Mouse (Mus musculus) lung, embryonic 16.5 days (tissue): Measurements from ENCODE around the gene Ltbp1. TPM values are rescaled to one million over a fixed set of nuclear protein-coding genes. Genes with fewer than 3 reads are reported as not detected.

Source experiments
- ATAC-seq: fragments of 200-750 bp; cut with Nextera tagmentation; 2 replicates; pipeline ENCODE4 v1.8.0; 2017; ENCODE audit warnings: low read depth, mild to moderate bottlenecking, moderate library complexity
- H3K27ac ChIP-seq: fragments of 300-500 bp; sonication (generic); 2 replicates; pipeline ENCODE4 v1.5.1; 2014; ENCODE audit warnings: mild to moderate bottlenecking, control low read depth, low read length
- H3K27me3 ChIP-seq: fragments of 300-500 bp; sonication (generic); 2 replicates; pipeline ENCODE4 v1.6.1; 2014; ENCODE audit warnings: low read depth, low read length, mixed read lengths; ENCODE audit not compliant: control insufficient read depth, insufficient read depth
- H3K36me3 ChIP-seq: fragments of 300-500 bp; sonication (generic); 2 replicates; pipeline ENCODE4 v1.6.1; 2014; ENCODE audit warnings: low read length; ENCODE audit not compliant: control insufficient read depth, insufficient read depth
- H3K4me1 ChIP-seq: fragments of 300-500 bp; sonication (generic); replicated peaks from 2 replicates; pipeline ENCODE4 v1.6.1; 2014; ENCODE audit warnings: low read length, mixed read lengths; ENCODE audit not compliant: control insufficient read depth, insufficient read depth
- H3K4me2 ChIP-seq: fragments of 300-500 bp; sonication (generic); 2 replicates; pipeline ENCODE4 v1.6.1; 2014; ENCODE audit warnings: low read depth, low read length, control low read depth
- H3K4me3 ChIP-seq: fragments of 300-500 bp; sonication (generic); 2 replicates; pipeline ENCODE4 v1.5.1; 2014; ENCODE audit warnings: mild to moderate bottlenecking, low read length, control low read depth
- H3K9ac ChIP-seq: fragments of 300-500 bp; sonication (generic); 2 replicates; pipeline ENCODE4 v1.6.1; 2014; ENCODE audit warnings: low read length, control low read depth
- H3K9me3 ChIP-seq: fragments of 300-500 bp; sonication (generic); 2 replicates; pipeline ENCODE4 v1.6.1; 2016; ENCODE audit warnings: low read length; ENCODE audit not compliant: control insufficient read depth
- WGBS: fragments of 180-500 bp; shearing (Covaris S2); extraction: QIAGEN DNeasy Blood & Tissue Kit; methylation state at CpG from one replicate; pipeline ENCODE4 v1.1.7; 2014; 5-methylcytosine and 5-hydroxymethylcytosine counted together
- polyA plus RNA-seq: library from polyadenylated mRNA; unstranded; fragments of >200 nt; fragmentation: Nextera tagmentation; extraction: Ambion mirVana; gene quantifications from 2 replicates; pipeline ENCODE4 v1.2.1, GENCODE M21; 2015

Gene Ltbp1
- polyA plus RNA-seq, 1 experiment from 2014 or later: 24.2 TPM

DNA sequence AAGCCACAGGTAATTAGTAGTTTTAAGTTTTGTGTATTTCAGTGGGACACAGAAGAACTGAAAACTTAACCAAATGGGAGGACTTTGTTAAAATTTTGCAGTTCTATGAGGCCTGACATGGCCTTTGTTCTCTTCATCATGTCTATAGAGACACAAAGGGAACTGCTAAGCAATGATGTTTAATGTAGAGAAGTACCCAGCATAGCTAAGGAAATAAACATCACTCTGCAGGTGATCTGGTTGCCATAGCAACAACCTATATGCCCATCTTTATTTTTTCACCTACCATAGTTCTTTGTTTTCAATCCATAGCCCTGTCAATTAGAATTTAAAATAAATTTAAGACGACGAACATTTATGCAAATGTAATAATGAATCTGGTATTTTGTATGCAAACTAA, 233.3 kb downstream of the Ltbp1 start:
- WGBS: 86% methylated on average over 2 of the region's 2 CpGs
- Histone ChIP-seq H3K27ac (no peak overlapping the region), H3K4me3 (no peak overlapping the region), H3K4me2 (no peak overlapping the region), H3K9ac (no peak overlapping the region), H3K4me1 (no peaks in the 10 kb centered on the region; the same call in 1 of the 2 replicates), H3K9me3 (no peaks in the 10 kb centered on the region), H3K27me3 (no peaks in the 10 kb centered on the region), H3K36me3 (no peaks in the 10 kb centered on the region)
- ATAC-seq: no peak

DNA sequence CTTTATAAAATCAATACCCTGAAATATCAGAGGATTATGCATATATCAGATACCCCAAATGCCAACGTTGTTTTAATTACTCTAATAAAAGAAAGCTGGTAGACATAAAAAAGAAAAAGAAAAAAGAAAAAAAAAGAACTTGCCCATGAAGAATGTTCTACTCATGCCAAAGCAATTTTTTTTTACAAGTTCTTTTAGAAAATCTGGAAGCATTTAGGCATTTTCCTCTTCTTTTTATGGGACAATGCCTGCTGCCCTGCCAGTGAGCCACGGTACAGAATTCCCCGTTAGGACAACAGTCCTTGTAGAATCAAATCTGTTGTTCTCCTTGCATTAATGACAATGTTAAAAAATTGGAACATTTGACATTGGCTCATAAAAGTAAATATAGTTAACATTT, 234.2 kb downstream of the Ltbp1 start:
- 76% methylated on average over 3 of the region's 3 CpGs for WGBS
- H3K4me1 ChIP-seq: no peaks in the 10 kb centered on the region; the same call in 1 of the 2 replicates
- H3K36me3 ChIP-seq: no peaks in the 10 kb centered on the region
- H3K9me3 ChIP-seq: no peaks in the 10 kb centered on the region
- H3K27ac ChIP-seq: no peak overlapping the region
- no peaks in the 10 kb centered on the region for H3K27me3 ChIP-seq
- H3K9ac ChIP-seq: no peak overlapping the region
- no peak overlapping the region for H3K4me2 ChIP-seq
- no peak for ATAC-seq
- no peak overlapping the region for H3K4me3 ChIP-seq

DNA sequence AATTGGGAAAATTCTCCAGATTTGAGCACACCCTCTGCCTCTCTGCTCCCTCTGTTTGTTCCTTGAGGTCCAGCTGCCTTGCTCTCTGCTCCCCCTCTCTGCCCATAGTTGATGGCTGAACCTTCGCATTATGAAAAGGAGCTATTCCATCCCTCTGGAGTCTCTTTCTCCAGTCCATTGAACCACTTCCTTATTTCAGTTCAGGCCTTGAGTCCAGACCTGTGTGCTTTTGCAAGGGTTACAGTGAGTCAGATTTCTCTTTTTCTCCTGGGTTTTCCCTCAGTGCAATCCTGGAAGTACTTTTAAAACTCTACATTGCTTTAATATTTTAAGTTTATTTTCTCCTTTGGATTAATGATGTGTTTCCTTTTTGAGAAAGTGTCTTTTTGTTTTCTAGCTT, 236.7 kb downstream of the Ltbp1 start:
- H3K36me3 ChIP-seq: no peaks in the 10 kb centered on the region
- H3K27me3 ChIP-seq: no peaks in the 10 kb centered on the region
- H3K4me1 ChIP-seq: no peaks in the 10 kb centered on the region
- H3K4me2 ChIP-seq: no peak overlapping the region
- no peak overlapping the region for H3K9ac ChIP-seq
- 89% methylated on average over 1 of the region's 1 CpGs for WGBS
- ATAC-seq: no peak
- no peak overlapping the region for H3K4me3 ChIP-seq
- H3K9me3 ChIP-seq: no peaks in the 10 kb centered on the region
- H3K27ac ChIP-seq: no peak overlapping the region

DNA sequence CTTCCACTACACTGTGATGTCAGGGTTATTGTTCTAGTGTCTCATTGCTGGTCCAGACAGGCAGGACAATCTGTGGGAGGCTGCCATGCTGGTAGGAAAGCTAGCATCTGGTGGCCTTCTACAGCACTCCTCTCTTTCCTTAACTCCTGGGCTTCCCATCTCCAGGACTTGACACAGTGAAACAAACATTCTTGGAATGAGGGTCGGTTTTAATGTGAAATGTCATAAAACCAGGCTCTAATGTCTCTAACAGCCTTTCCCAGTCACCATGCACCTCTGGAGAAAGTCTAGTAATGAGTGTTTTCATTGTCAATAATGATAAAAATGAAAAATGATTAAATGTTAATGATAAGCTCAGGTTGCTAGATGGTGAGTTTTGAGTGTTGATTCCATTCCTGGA, 237.9 kb downstream of the Ltbp1 start:
- Histone ChIP-seq H3K9me3 (no peaks in the 10 kb centered on the region), H3K9ac (no peak overlapping the region), H3K4me3 (no peak overlapping the region), H3K27me3 (no peaks in the 10 kb centered on the region), H3K4me1 (no peaks in the 10 kb centered on the region), H3K4me2 (no peak overlapping the region), H3K36me3 (no peaks in the 10 kb centered on the region), H3K27ac (no peak overlapping the region)
- WGBS: 38% methylated on average over 1 of the region's 1 CpGs
- no peak for ATAC-seq

DNA sequence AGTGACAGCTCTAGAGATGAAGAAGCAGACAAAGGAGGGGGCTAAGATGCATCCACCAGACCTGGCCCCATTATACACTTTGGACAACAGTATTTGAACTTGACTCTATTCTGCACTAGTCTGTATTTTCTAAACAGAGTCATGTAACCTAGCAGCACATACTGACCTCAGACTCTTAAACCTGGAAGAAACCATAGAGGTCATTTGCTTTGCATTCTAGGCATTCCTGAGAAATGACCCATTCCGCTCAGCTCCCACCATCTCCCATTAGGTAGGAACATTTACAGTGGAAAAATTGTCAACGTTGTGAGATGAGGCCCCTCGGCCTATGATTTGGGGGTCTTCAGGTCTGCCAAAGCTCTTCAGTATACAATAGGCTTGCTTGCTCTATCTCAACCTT, 238.8 kb downstream of the Ltbp1 start:
- Histone ChIP-seq H3K9ac (no peak overlapping the region), H3K4me1 (no peaks in the 10 kb centered on the region), H3K9me3 (no peaks in the 10 kb centered on the region), H3K4me2 (no peak overlapping the region), H3K27me3 (no peaks in the 10 kb centered on the region), H3K4me3 (no peak overlapping the region), H3K36me3 (no peaks in the 10 kb centered on the region), H3K27ac (no peak overlapping the region)
- ATAC-seq: no peak
- WGBS: 88% methylated on average over 3 of the region's 3 CpGs

DNA sequence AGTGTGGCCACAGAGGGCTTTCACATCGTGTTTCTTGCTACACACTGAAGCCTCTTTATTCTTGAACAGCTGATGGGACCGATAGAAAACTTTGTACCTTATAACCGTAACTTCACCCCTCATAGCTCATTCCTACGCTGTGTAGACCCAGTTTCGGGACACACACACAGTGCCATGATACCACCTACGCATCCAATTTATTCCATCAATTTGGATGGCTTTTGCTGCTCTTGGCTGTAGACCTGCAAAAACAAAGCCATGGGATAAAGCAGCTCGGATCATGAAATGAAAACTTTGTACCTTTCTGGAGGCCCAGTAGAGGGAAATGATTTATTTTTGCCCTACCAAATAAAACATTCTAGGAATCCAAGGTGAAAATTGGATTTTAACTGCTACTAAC, 239.7 kb downstream of the Ltbp1 start:
- no peaks in the 10 kb centered on the region for H3K4me1 ChIP-seq
- ATAC-seq: no peak
- H3K4me2 ChIP-seq: no peak overlapping the region
- H3K27ac ChIP-seq: no peak overlapping the region
- no peaks in the 10 kb centered on the region for H3K36me3 ChIP-seq
- no peaks in the 10 kb centered on the region for H3K9me3 ChIP-seq
- no peak overlapping the region for H3K9ac ChIP-seq
- 96% methylated on average over 7 of the region's 7 CpGs for WGBS
- no peak overlapping the region for H3K4me3 ChIP-seq
- no peaks in the 10 kb centered on the region for H3K27me3 ChIP-seq

DNA sequence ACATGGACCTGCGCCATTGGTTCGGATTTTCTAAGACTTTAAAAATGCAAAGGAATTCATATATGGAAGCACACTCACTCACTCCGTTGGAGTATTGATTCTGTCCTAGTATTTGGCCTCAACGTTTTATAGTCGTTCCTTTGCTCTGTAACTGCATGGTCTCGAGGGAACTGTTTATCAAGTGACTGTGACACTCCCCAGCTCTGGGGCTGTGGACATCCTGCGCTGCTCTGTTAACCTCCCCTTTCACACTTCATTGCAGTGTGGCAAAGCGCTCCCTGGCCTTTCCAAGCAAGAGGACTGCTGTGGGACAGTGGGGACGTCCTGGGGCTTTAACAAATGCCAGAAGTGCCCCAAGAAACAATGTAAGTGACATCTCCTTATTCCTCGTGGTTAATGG, 243.3 kb downstream of the Ltbp1 start:
- Histone ChIP-seq H3K27ac (no peak overlapping the region), H3K9ac (no peak overlapping the region), H3K4me1 (no peaks in the 10 kb centered on the region), H3K27me3 (no peaks in the 10 kb centered on the region), H3K9me3 (no peaks in the 10 kb centered on the region), H3K4me3 (no peak overlapping the region), H3K36me3 (no peaks in the 10 kb centered on the region), H3K4me2 (no peak overlapping the region)
- ATAC-seq: no peak
- 54% methylated on average over 10 of the region's 10 CpGs for WGBS

DNA sequence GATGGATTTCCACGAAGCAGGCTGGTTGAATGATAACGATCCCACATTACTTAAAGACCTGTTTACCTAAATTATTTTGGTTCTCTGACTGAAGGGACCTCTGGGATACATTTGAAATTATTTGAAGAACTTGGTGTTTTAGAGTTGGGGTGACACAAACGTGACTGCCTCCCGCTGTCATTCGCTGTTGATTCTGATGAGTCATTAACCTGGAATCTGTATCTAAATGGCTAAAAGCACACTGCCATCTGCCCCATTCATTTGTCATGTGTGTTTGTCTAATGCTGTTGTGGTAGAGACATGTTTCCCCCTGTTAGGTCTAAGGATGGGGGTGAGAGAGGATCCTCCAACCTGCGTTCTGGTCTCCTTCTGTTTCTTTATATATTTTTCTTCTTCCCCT, 245.2 kb downstream of the Ltbp1 start:
- no peak for ATAC-seq
- no peak overlapping the region for H3K4me2 ChIP-seq
- H3K9me3 ChIP-seq: no peaks in the 10 kb centered on the region
- H3K4me1 ChIP-seq: no peaks in the 10 kb centered on the region
- 71% methylated on average over 6 of the region's 6 CpGs for WGBS
- H3K9ac ChIP-seq: no peak overlapping the region
- no peak overlapping the region for H3K27ac ChIP-seq
- H3K27me3 ChIP-seq: no peaks in the 10 kb centered on the region
- no peaks in the 10 kb centered on the region for H3K36me3 ChIP-seq
- no peak overlapping the region for H3K4me3 ChIP-seq

DNA sequence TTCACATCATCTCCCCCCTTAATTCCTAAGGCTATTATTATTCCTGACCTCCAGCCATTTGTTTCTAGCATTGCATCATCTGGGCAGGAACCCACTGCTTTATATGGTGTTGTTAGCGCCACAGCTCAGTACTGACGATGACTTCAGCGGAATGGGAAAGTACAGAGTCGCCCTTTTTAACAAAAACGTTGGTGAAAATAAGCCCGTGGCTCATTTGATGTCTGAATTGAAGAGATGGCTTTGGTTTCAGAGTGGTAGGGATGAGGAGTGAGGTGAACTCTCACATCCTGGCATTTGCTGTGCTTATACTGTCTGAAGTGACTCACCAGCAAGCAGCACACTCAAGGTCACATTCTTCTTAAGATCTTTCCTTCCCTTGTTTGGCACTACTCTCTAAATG, 245.7 kb downstream of the Ltbp1 start:
- no peak overlapping the region for H3K9ac ChIP-seq
- H3K36me3 ChIP-seq: no peaks in the 10 kb centered on the region
- no peaks in the 10 kb centered on the region for H3K4me1 ChIP-seq
- no peak overlapping the region for H3K4me3 ChIP-seq
- H3K27me3 ChIP-seq: no peaks in the 10 kb centered on the region
- ATAC-seq: no peak
- H3K9me3 ChIP-seq: no peaks in the 10 kb centered on the region
- H3K4me2 ChIP-seq: no peak overlapping the region
- 79% methylated on average over 6 of the region's 6 CpGs for WGBS
- H3K27ac ChIP-seq: no peak overlapping the region

DNA sequence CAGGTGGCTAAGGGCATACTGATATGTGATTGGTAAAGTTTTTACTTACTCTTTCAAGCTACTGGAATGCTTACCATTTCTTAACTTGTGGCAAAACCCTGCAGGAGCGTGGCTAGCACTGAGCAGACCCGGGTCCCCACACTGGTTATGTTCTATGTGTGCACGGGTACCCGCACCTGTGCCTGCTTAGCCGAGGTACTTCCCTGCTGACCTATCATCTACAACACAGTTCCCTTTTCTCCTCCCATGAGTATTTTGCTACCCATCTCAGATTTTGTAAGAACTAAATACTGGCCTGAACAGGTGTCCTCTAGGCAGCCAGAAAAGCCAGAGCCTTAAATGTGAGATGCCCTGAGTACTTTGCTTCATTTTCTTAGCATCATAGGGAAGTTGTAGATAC, 247.2 kb downstream of the Ltbp1 start:
- H3K27me3 ChIP-seq: no peaks in the 10 kb centered on the region
- H3K27ac ChIP-seq: no peak overlapping the region
- no peak overlapping the region for H3K4me3 ChIP-seq
- ATAC-seq: no peak
- WGBS: 92% methylated on average over 5 of the region's 5 CpGs
- H3K9ac ChIP-seq: no peak overlapping the region
- no peaks in the 10 kb centered on the region for H3K9me3 ChIP-seq
- no peak overlapping the region for H3K4me2 ChIP-seq
- H3K36me3 ChIP-seq: no peaks in the 10 kb centered on the region
- no peaks in the 10 kb centered on the region for H3K4me1 ChIP-seq
